Mouse (Mus musculus) bone marrow macrophage, adult 2 months (primary cell): ENCODE results near the gene Kif5c.

Source experiments
- CTCF ChIP-seq: IDR thresholded peaks from 2 replicates; pipeline ENCODE4 v1.5.1; 2012; ENCODE audit warnings: low read depth, mild to moderate bottlenecking, low read length, moderate library complexity
- POLR2A ChIP-seq: IDR thresholded peaks from 2 replicates; pipeline ENCODE4 v1.6.1; 2012; ENCODE audit warnings: mild to moderate bottlenecking, low read depth, low read length, borderline replicate concordance

DNA sequence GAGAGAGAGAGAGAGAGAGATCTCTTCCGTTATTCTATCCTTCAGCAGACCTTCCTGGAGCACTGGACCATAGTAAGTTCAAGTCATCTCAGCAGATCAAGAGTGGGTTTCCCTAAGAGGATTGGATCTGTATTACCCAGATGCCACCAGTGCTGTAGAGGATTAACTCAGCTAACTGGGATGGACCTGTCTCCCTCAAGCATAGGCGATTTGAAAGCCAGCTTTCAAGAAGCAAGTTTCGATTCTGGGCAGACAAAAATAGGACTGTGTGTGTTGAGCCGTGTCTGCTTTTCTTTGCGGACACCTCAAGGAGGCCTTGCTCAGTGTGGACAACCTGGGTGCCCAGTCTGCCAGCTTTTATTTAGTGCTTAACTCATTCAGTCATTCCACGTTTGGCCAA, 170.0 kb downstream of the Kif5c start:
- TF ChIP-seq CTCF (no peak), POLR2A (no peak)
